Mouse (Mus musculus) ES-E14 (cell line): ENCODE measurements around the gene Lexm.

Source experiments
- HCFC1 ChIP-seq: IDR thresholded peaks from 2 replicates; pipeline ENCODE4 v1.6.1; 2012; ENCODE audit warnings: low read length, inconsistent platforms, borderline replicate concordance; ENCODE audit not compliant: insufficient read depth
- ZC3H11A ChIP-seq: IDR thresholded peaks from 2 replicates; pipeline ENCODE4 v1.6.1; 2012; ENCODE audit warnings: low read depth, mild to moderate bottlenecking, inconsistent platforms, low read length, borderline replicate concordance
- ZNF384 ChIP-seq: IDR thresholded peaks from 2 replicates; pipeline ENCODE4 v1.6.1; 2012; ENCODE audit warnings: low read depth, low read length, inconsistent platforms

DNA sequence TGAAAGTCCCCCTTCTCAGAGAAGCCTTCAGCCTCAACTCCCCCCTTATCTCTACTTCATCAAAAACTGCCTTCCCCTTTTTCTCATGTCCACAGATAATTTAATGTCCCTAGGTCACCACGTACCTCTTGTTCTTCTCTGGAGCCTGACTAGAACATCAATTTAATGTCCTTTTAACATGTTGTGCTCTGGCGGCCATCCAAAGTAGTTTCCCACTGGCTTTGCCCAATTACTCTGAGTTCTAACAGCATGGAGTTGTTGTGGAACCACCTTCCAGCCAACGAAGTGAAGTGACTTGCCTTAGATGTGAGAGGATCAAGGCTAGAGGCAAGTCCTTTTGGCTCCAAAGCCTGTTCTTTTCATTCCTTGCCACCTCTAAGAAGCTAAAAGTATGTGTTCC lies 75.5 kb downstream of the Lexm start:
- TF ChIP-seq ZC3H11A (no peak), ZNF384 (no peak), HCFC1 (no peak)
